Mouse (Mus musculus): ENCODE data around the gene Tiam1.

GRCm38 (mm10) chr16:89972854-89973487 is 170.6 kb downstream of the Tiam1 start:
- no peak for TF ChIP-seq CTCF (IDR thresholded peaks at IDR 0.05; ENCODE audit: control insufficient read depth, insufficient read depth, low read length)
- no peak for TF ChIP-seq POLR2A (IDR thresholded peaks at IDR 0.05; ENCODE audit: borderline replicate concordance, control insufficient read depth, low read depth, low read length)
